Mouse (Mus musculus): Measurements from ENCODE around the gene Recql5.

Recql5 gene

DNA sequence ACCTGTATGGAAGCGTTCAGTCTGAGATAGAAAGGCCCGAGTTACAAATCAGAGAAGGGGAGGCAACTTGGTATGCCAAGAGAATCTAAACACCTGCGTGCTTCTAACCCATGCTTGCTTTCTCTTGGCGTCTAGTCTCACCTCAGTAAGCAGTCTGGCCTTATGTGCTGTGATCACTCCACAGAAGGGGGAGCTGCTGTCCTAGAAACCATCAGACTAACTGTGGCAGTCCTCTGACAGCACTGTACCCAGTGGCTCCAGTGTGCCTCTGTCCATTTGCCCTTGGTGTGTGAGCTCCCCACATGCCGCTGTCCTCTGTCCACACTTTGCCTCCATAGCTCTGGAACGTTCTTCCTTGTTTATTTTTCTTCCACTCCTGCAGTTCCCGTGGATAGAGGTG is 8.7 kb upstream of the Recql5 start:
- in situ Hi-C loops (cut with MboI, MseI), result no loop called here

DNA sequence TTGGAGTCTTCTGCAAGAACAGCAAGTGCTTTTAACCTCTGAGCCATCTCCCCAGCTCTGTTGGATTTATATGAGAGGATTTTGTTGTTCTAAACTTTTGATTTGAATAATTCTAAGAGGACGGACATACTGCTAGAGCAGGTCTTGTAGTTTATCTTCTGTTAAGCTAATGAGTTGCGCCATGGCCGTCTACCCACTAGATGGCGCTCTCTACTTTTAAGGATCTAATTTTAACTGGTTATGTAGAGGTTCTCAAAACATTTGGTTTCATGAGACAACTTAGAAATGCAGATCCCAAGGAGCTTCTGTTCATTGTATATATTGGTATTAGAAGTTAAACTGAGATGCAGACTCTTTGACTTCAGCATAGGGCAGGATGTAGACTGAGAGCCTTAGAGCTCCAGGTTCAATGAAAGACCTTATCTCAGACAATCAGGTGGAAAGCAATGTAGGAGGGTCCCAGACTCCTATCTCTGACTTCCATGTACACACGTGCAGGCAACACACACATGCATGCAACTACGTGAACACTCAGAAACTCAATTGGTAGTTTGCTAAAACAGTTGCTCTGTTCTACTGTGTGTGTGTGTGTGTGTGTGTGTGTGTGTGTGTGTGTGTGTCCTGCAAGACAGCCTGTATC is 6.5 kb upstream of the Recql5 start:
- in situ Hi-C loops (cut with MboI, MseI), result no loop called here

DNA sequence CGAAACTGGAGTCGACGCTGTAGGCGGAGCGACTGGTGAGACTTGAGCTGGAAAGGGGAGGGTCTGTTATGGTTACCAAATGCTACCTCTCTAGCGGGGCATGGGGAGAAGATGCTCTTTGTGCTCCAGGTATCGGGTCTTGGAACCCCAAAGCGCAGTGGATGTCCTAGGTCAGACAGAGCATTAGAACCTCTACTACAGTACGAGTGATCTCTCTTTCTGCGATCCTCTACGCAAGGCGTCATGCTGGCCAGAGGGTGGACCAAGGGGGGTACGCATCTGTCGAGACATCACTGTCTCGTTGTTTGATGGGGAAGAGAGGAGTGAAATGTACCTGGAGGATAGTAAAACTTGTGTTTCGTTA is 452 bp upstream of the Recql5 start:
- in situ Hi-C loops (cut with MboI, MseI), result no loop called here

DNA sequence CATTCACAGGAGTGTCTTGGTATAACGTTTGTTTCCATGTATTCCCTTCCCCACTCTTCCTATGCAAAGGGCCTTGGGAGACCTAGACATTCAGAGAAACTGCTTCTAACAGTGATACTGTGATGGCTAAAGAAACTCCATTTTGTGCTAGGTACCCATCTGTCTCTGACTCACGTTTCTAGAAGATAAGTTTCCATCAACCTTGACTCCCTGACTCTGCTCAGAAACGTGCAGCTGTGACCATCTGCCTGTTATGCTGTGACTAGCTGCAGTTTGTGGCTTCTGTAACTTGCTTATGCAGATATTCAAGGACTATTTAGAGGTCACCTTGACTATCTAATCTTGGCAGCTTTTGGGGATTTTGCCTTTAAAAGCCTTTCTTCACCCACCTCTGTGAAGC is 2.0 kb downstream of the Recql5 start:
- in situ Hi-C loops (cut with MboI, MseI), result no loop called here

DNA sequence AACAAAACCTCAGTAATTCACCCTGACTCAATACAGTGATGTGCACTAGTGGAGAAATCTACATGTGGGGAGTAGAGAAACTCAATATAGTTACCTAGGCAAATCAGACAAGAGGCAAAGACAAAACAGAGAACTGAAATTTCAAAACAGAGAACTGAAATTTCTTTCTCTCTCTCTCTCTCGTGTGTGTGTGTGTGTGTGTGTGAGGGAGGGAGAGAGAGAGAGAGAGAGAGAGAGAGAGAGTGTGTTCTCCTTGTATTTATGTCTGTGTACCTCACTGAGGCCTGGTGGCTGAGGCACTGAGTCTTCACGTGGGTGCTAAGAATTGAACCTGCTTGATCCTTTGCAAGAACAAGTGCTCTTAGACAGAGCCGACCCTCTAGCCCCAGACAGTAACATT is 3.5 kb downstream of the Recql5 start:
- in situ Hi-C loops (cut with MboI, MseI), result no loop called here

DNA sequence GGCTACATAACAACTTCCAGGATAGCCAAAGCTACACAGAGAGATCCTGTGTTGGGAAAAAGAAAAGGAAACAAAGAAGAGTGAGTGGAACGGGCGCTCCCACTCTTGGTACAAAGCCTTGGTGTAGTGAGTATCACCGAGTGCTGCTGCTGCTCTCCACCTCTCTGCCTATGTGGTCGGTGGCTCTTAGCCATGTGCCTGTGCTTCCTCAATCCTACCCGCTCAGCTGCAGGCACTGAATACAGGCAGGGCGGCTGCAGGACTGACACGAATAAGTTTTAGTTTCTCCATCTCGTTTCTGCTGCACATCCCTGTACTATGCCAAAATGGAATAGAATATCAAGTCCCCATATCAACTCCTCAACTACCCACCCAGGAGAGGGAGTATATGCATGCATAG is 4.2 kb downstream of the Recql5 start:
- in situ Hi-C loops (cut with MboI, MseI), result no loop called here

DNA sequence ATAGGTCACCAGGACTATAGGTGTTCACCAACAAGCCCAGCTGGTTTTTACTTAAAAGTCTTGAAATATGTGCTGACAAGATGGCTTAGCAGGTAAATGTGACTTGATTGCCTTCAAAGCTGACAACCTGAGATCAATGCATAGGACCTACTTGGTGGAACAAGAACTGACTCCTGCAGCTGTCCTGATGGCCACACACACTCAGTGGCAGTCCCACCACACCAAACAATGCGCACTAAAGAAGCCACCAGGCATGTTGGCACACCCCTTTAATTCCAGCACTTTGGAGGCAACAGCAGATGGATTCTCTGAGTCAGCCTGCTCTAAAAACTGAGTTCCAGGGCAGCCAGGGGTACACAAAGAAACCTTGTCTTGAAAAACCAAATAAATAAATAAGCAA is 11.3 kb downstream of the Recql5 start:
- in situ Hi-C loops (cut with MboI, MseI), result no loop called here

DNA sequence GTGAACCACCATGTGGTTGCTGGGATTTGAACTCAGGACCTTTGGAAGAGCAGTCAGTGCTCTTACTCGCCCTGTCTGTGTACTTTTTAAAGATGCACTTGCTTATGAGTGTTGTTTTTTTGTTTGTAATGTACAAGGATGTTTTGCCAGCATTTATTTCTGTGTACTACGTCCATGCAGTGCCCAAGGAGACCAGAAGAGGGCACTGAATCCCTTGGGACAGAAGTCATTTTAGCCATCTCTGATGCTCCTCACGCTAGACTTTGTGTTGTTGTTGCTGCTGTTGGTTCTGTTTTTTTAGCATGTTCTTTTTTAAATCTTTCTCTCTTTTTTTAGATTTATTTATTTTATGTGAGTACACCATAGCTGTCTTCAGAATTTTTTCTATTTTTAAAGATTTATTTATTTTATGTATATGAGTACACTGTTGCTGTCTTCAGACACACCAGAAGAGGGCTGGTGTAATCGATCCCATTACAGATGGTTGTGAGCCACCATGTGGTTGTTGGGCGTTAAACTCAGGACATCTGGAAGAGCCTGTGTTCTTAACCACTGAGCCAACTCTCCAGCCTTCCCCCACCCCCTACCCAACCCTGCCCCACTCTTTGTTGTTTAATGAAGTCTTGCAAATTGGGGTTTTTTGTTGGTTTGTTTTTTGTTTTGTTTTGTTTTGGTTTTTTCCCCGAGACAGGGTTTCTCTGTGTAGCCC is 13.0 kb downstream of the Recql5 start:
- in situ Hi-C loops (cut with MboI, MseI), result no loop called here

DNA sequence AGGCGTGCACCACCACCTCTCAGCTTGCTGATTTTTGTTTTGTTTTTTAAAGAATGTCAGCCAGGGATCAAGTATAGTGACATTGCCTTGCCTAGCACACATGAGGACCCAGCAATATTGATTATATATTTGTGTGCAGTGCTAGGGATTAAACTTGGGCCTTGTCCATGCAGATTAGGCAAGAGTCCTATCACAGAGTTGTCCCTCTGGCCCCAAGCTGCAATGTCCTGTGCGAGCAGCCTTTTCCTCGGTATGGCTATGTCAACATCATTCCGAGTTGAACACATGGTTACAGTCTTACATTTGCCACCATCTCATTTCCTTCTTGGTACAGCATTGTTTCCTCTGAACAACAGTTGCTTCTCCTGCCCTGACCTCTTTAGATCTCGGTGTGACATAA is 14.2 kb downstream of the Recql5 start:
- in situ Hi-C loops (cut with MboI, MseI), result no loop called here

DNA sequence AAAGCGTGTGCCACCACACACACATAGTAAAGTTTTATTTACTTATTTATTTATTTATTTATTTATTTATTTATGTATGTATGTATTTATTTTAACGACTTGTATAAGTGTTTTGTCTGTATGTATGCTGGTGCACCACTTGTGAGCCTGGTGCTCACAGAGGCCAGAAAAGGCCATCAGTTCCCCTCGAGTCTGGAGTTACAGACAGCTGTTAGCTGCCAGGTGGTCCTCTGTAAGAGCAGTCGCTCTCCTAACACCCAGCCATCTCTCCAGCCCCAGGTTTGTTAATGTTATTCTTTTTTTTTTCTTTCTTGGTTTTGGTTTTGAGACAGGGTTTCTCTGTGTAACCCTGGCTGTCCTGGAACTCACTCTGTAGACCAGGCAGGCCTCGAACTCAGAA is 14.6 kb downstream of the Recql5 start:
- in situ Hi-C loops (cut with MboI, MseI), result no loop called here

DNA sequence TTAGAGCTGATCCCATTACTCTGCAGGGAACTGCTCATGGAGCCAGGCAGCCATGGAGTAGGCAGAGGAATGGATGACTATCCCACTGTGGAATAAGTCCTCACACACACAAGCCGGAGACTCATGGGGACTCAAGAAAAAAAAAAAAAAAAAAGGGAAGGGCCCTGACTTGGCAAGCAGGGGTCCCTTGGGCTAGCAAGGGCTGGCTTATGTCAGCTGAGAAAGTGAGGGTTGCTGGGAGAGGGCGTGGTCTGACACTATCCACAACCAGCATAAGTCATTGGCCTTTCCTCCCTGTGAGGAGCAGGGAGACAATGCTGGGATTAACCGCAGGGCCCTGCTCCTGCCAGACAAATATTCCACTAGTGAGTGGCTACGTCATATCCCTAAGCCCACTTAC is 16.7 kb downstream of the Recql5 start:
- in situ Hi-C loops (cut with MboI, MseI), result no loop called here

DNA sequence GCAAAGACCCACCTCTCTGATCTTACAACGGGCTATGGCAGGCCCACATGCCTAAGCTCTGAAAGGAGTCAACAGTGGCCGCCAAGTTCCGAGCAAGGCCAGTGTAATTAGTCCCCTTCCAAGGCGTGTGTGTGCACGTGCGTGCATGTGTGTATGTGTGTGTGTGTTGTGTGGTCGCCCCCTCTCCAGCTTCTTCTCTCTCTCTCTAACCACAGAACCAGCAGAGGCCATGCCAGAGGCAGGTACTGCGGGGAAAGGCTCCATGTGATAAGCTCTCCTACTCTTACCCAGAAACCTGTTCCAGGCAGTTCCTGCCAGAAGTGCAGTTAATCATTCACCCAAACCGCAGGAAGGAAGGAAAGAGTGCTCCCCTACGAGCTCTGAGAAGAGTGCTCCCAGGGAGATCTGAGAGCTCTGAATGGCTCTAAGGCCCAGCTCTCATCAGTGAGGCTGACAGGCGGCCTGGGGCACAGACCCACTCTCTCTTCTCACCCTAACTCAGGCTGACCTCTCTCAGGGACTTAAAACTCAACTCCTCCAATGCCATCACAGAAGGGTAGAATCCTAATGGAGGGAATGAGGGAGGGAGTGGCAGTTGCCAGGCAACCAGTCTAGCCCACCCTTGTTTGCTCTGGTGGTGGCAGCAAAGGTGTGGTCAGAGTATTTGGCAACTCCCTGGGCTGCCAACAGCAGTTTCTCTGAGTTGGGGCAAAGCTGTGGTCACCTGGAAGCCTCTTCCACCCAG is 21.5 kb downstream of the Recql5 start, which contains the start of gene Smim6:
Gene Smim6 (plus strand): TSS at position 386 of the 745 bp plus-strand sequence.
- in situ Hi-C loops (cut with MboI, MseI), result no loop called here

DNA sequence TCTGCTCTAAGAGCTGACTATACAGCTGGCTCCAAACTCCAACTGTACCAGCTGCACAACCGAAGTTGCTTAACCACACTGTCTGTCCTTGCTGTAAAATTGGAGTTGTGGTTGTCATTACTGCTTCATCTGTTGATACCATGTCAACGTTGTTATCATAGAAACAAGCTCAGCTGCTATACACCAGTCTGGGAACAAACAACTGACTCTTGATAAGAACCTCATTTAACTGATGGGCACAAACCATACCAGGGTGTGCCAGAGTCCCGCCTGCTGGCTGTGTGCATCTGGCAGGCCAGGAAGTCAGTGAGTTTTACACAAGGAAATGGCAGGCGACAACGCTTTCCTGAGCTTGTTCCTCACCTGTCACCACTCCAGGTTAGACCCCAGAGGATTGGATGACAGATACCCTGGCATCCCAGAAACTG is 22.1 kb downstream of the Recql5 start:
- in situ Hi-C loops (cut with MboI, MseI), result no loop called here

DNA sequence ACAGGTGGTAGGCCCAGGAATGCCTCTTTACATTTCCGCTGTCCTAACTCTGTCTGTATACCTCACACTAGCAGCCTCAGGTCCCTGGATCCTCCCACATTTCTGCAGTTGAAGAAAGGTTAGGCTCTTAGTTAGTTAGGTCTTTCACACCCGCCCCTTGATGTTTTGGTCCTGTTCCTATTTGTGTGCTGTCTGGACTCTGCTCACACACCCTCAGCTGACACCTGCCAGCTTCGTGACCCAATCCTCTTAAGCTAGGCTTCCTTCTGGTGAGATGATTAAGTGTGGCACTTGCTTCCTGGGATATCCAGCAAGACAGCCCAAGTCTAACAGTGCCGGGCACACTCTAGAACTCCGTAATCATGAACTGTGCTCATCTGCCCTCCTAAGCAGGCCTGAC is 26.8 kb downstream of the Recql5 start:
- in situ Hi-C loops (cut with MboI, MseI), result no loop called here

DNA sequence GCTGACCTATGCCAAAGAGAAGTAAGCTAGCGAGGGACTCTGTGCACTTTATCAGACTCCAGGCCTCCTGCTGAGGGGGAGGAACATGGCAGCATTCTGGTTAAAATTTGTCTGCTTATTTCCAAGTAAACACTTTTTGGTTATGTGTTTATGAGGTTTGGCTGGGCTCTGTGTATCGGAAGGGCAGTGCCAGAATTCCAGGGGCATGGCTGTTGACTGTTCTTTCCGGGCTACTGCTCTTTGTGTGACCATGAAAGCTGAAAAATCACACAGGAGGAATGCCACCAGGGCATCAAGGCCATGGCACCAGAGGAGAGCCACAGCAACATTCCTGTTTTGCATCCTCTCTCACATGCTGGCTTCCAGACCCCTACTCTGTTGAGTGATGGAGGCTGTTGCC is 27.2 kb downstream of the Recql5 start:
- in situ Hi-C loops (cut with MboI, MseI), result no loop called here

DNA sequence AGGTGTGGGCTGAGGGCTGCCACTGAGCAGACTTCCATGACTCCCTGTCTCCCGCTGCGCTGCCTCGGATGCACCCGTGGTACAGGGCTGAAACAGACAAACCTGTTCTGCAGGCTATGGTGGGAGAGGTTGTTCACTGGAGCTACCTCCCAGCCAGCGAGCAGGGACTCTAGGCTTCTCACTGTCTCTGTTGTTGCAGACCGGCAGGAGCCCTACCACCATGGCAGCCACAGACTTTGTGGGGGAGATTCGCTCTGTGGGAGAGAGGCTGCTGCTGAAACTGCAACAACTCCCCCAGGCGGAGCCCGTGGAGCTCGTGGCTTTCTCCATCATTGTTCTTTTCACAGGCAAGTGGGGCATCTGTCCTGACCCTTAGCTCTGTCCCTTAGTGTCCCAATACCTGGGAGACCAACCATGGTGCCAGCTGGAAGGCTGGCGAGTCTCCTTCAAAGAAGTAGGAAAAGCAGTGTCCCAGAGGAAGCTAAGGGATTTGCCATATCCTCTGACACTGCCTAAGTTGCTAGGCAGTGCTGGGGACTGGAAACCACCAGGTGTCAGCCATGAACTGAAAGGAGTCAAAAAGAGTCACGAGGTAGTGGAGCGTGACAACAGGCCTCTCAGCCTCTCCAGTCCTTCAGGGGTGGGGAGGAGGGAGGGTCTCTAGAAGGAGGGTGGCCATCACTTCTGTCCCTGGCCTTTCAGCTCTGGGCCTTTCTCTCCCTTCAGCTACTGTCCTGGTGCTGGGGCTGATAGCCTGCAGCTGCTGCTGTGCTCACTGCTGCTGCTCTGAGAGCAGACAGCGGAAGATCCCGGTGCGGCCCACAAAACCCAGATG is 28.1 kb downstream of the Recql5 start:
- in situ Hi-C loops (cut with MboI, MseI), result no loop called here

DNA sequence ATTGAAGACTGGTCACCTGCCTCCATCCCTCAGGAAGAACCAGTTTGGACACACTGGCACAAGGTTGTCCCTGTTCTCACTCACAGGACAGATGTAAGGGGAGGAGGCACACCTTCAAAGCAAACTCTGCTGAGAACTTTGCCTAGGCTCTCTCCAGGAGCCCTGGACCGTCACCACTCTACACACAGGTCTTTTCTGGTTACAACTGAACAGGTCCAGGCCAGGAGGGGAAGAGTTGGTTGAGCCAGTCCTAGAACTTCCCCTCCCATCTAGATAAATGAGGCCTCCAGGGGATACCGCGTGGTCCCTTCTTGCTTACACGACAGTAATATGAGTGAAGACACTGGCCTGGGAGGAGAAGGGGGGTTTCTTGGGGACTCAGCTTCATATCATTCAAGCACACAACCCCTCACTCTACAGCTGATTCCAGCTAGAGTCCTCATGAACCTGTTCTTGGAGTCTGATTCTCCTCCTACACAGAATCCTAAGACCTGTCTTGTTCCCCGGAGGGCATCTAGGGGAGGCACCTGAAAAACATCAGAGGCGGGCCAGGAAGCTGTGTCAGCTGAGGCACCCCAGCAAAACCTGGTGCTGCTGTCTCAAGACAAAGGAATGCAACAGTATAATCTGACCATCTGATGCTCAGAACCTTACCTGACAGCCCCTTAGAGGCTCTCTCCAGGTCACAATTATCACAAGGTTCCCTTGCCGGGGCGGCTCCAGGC is 28.9 kb downstream of the Recql5 start:
- in situ Hi-C loops (cut with MboI, MseI), result no loop called here

DNA sequence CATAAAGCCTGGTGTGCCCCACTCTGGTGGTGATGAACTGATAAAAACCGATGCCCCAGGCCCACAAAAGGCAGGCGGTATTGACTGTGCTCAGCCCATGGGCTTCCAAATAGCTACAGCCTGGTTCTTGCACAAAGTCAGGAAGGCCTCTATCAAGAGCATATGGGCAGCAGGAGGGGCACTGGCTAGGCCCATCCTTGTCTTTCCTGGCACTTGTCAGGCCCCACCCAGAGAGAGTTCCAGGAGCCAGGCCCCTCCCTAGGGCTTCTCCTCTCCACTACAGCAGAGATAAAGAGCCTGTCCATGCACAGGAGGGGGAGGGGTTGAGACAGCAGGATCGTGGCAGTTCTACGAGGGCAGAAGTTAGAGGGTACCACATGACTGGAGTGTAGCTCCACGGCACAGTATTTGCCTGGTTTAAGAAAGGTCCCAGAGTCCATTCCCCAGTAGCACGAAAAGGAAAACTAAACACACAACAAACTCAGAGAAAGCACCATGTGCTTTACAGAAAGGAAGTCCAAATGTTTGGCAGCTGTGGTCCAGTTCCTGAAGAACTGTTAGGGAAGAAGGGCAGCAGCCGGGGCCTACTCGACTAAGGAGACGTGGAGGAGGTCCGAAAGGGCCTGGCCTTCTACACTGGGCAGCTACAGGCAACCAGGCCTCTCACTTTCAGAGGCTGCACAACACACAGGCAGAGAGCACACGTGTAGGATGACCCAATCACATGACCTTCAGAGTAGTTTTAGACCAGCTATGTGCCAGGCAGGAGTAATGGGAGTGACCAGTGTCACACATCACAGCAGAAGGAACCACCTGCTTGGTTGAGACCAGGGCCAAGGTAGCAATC is 29.7 kb downstream of the Recql5 start:
- in situ Hi-C loops (cut with MboI, MseI), result no loop called here

DNA sequence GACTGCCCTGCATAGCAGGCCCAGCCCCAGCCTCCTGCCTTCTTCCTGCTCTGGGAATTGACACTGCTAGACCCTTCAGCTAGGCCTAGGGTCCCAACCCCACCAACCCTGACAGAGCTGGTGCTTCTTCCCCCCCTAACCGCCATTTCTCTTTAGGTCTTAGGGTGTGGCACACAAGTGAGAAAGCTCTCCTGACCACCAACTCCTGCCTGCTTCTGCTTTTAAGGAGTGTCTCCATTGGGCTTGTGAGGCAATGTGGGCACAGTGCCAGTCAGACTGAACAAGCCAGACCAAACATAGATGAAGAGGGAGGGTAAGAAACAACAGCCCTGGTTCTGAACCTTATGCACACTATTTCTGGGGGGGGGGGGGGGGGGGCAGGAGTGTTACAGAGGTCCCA is 30.4 kb downstream of the Recql5 start:
- in situ Hi-C loops (cut with MboI, MseI), result no loop called here

DNA sequence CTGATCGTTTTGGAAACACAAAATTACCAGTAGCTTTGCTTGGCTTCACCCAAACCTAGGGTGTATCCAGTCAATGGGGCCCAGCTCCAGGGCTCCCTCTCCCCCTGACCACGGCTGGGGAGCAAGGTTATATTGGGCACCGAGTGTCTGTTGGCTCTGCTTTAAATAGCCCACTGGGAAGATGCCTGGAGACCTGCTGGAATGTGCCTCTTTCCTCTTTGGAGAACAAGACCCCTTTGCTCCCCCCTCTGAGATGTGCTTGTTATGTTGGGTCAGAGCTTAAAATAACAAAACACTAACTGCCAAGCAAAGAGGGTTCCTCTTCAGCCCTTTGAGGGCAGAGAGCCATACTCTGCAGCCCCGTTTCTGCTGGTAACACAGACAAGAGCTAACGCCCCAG is 31.1 kb downstream of the Recql5 start:
- in situ Hi-C loops (cut with MboI, MseI), result no loop called here

Measured in regulatory T cell (primary cell).